Mouse (Mus musculus) hindbrain, embryonic 13.5 days (tissue): Measurements from ENCODE around the gene Prkcb. TPM values are rescaled to one million over a fixed set of nuclear protein-coding genes. Genes with fewer than 3 reads are reported as not detected.

Experiments used
- ATAC-seq: fragments of 200-750 bp; cut with Nextera tagmentation; 2 replicates; pipeline ENCODE4 v1.8.0; 2017; ENCODE audit warnings: moderate TSS enrichment; ENCODE audit not compliant: low FRiP score
- H3K27ac ChIP-seq: fragments of 300-500 bp; sonication (generic); 2 replicates; pipeline ENCODE4 v1.5.1; 2015; ENCODE audit warnings: inconsistent platforms, mild to moderate bottlenecking, moderate library complexity
- H3K27me3 ChIP-seq: fragments of 300-500 bp; sonication (generic); 2 replicates; pipeline ENCODE4 v1.6.1; 2015; ENCODE audit warnings: mild to moderate bottlenecking, inconsistent platforms
- H3K36me3 ChIP-seq: fragments of 300-500 bp; sonication (generic); 2 replicates; pipeline ENCODE4 v1.6.1; 2015; ENCODE audit warnings: mild to moderate bottlenecking, inconsistent platforms
- H3K4me1 ChIP-seq: fragments of 300-500 bp; sonication (generic); replicated peaks from 2 replicates; pipeline ENCODE4 v1.6.1; 2015; ENCODE audit warnings: inconsistent platforms
- H3K4me2 ChIP-seq: fragments of 300-500 bp; sonication (generic); 2 replicates; pipeline ENCODE4 v1.6.1; 2015; ENCODE audit warnings: inconsistent platforms, mild to moderate bottlenecking, moderate library complexity
- H3K4me3 ChIP-seq: fragments of 300-500 bp; sonication (generic); 2 replicates; pipeline ENCODE4 v1.5.1; 2015; ENCODE audit warnings: mild to moderate bottlenecking, inconsistent platforms
- H3K9ac ChIP-seq: fragments of 300-500 bp; sonication (generic); 2 replicates; pipeline ENCODE4 v1.6.1; 2015; ENCODE audit warnings: mild to moderate bottlenecking, inconsistent platforms
- H3K9me3 ChIP-seq: fragments of 300-500 bp; sonication (generic); 2 replicates; pipeline ENCODE4 v1.6.1; 2016; ENCODE audit warnings: inconsistent platforms
- WGBS: fragments of 180-500 bp; shearing (Covaris S2); methylation state at CpG from one replicate; pipeline ENCODE4 v1.1.7; 2015; 5-methylcytosine and 5-hydroxymethylcytosine counted together
- polyA plus RNA-seq: library from polyadenylated mRNA; unstranded; fragments of >200 nt; fragmentation: Nextera tagmentation; extraction: Ambion mirVana; gene quantifications from 2 replicates; pipeline ENCODE4 v1.2.1, GENCODE M21; 2015

Gene Prkcb
- polyA plus RNA-seq, 1 experiment from 2014 or later: 58.1 TPM

GRCm38 (mm10) chr7:122295363-122295762, 6.8 kb downstream of the Prkcb start:
- H3K4me1 ChIP-seq: peaks cover 7% of the 10 kb centered on the region
- peaks cover 15% of the 10 kb centered on the region for H3K27me3 ChIP-seq
- WGBS: 92% methylated on average over 4 of the region's 4 CpGs
- ATAC-seq: no peak
- no peaks in the 10 kb centered on the region for H3K9me3 ChIP-seq
- H3K36me3 ChIP-seq: no peaks in the 10 kb centered on the region; the same call in 1 of the 2 replicates
- no peak overlapping the region for H3K4me3 ChIP-seq
- no peak overlapping the region for H3K27ac ChIP-seq
- H3K9ac ChIP-seq: no peak overlapping the region
- no peak overlapping the region for H3K4me2 ChIP-seq

GRCm38 (mm10) chr7:122296331-122296730, 7.8 kb downstream of the Prkcb start:
- Histone ChIP-seq H3K36me3 (peaks cover 3% of the 10 kb centered on the region), H3K27ac (no peak overlapping the region), H3K4me3 (no peak overlapping the region), H3K4me2 (no peak overlapping the region), H3K27me3 (peaks cover 7% of the 10 kb centered on the region; the same call in 1 of the 2 replicates), H3K9me3 (no peaks in the 10 kb centered on the region), H3K9ac (no peak overlapping the region), H3K4me1 (no peaks in the 10 kb centered on the region; the same call in 1 of the 2 replicates)
- ATAC-seq: no peak
- WGBS: 88% methylated on average over 1 of the region's 1 CpGs

DNA sequence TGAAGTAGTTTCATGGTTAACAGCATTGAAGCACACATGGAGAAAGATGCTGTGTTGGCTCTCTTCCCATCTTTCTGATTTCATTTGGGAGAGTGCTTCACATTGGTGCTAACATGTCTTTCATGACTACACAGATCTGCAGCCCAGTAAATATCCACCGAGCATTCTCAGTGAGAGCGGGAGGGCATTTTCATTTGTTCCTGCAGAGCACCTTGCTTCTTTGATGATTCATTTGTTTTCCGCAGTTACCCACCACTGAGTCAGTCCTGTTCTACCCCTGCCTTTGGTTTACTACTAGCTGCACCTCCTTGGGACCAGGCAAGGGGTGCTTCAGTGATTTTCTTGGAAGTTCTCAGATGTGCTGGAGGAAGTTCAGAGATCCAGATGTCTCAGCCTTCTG, 8.3 kb downstream of the Prkcb start:
- peaks cover 3% of the 10 kb centered on the region for H3K36me3 ChIP-seq
- H3K27me3 ChIP-seq: peaks cover 2% of the 10 kb centered on the region; the same call in 1 of the 2 replicates
- H3K27ac ChIP-seq: no peak overlapping the region
- H3K9me3 ChIP-seq: no peaks in the 10 kb centered on the region
- H3K9ac ChIP-seq: no peak overlapping the region
- ATAC-seq: no peak
- H3K4me3 ChIP-seq: no peak overlapping the region
- H3K4me2 ChIP-seq: no peak overlapping the region
- WGBS: 92% methylated on average over 3 of the region's 3 CpGs
- H3K4me1 ChIP-seq: no peaks in the 10 kb centered on the region; the same call in 1 of the 2 replicates

DNA sequence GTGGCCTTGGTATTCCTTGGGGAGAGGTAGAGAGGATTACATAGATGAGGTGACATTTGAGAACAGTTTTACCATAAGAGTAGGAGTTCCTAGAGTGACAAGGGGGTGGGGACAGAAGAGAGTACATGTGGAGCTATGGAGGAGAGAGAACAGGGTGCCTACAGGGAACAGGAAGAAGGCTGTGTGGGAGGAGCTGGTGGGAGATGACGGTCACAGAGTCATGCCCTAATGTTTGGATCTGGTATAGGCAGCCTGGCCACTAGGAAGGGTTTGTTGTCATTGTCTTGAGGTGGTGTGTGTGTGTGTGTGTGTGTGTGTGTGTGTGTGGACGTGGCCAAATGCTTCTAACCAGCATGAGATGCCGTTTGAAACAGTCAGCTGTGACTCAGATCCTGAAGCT, 9.1 kb downstream of the Prkcb start:
- no peak for ATAC-seq
- 75% methylated on average over 3 of the region's 3 CpGs for WGBS
- Histone ChIP-seq H3K9ac (no peak overlapping the region), H3K4me3 (no peak overlapping the region), H3K36me3 (peaks cover 3% of the 10 kb centered on the region), H3K4me2 (no peak overlapping the region), H3K9me3 (no peaks in the 10 kb centered on the region), H3K27me3 (no peaks in the 10 kb centered on the region), H3K27ac (no peak overlapping the region), H3K4me1 (no peaks in the 10 kb centered on the region)

DNA sequence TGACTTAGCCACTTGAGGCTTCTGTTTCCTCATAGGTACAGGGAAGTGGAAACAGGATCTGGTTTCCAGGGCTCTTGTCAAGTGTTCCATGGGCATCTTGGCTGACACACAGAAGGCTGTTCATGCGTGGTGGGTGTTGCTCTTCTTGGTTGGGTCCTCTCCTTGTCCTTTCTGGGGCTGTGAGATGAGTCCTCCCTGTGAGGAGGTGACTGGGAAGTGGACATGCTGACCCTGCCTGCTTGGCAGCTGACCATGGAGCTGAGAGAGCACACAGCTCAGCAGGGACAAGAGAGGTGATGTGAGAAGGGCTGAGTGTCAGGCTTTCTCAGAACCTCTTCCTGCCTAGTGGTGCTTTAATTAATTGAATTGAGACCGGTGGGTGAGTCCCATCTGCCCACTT, 10.2 kb downstream of the Prkcb start:
- H3K9ac ChIP-seq: no peak overlapping the region
- H3K4me3 ChIP-seq: no peak overlapping the region
- no peaks in the 10 kb centered on the region for H3K27me3 ChIP-seq
- peaks cover 3% of the 10 kb centered on the region for H3K36me3 ChIP-seq
- H3K4me2 ChIP-seq: no peak overlapping the region
- no peak for ATAC-seq
- no peaks in the 10 kb centered on the region for H3K9me3 ChIP-seq
- H3K4me1 ChIP-seq: 0 out of 2 replicates have a peak, but pooled peaks cover under 1% of the 10 kb centered on the region
- WGBS: 84% methylated on average over 2 of the region's 2 CpGs
- no peak overlapping the region for H3K27ac ChIP-seq

- Histone ChIP-seq H3K4me2 (no peak overlapping the region), H3K4me3 (no peak overlapping the region), H3K36me3 (peaks cover 3% of the 10 kb centered on the region), H3K4me1 (0 out of 2 replicates have a peak, but pooled peaks cover 3% of the 10 kb centered on the region), H3K27me3 (no peaks in the 10 kb centered on the region), H3K9me3 (no peaks in the 10 kb centered on the region), H3K9ac (no peak overlapping the region), H3K27ac (no peak overlapping the region)
- ATAC-seq: no peak
- 72% methylated on average over 4 of the region's 4 CpGs for WGBS
Observed at GRCm38 (mm10) chr7:122300538-122300937, 12.0 kb downstream of the Prkcb start.

- Histone ChIP-seq H3K4me1 (0 out of 2 replicates have a peak, but pooled peaks cover 3% of the 10 kb centered on the region), H3K9me3 (no peaks in the 10 kb centered on the region), H3K27me3 (no peaks in the 10 kb centered on the region), H3K27ac (no peak overlapping the region), H3K4me2 (no peak overlapping the region), H3K36me3 (peaks cover 3% of the 10 kb centered on the region), H3K9ac (no peak overlapping the region), H3K4me3 (no peak overlapping the region)
- 92% methylated on average over 6 of the region's 6 CpGs for WGBS
- no peak for ATAC-seq
Observed at GRCm38 (mm10) chr7:122302538-122302937, 14.0 kb downstream of the Prkcb start.

DNA sequence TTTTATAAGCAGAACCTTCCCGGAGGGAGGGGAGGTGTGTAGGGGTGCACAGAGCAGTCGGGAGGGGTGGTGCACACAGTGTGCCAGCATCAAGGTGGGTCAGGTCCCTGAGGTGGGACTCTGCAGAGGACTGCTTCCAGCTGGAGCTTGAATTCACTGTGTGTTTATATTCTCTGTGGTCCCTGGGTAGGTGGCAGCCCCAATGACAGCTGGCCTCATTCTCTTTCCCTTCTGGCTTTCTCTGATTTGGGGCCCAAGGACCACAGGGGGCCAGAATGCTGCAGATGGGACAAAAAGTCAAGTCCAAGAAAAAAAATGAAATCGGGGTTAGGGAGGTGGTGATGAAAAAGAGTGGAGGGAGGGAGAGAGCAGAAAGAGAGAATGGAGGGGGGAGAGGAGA, 15.4 kb downstream of the Prkcb start:
- H3K9ac ChIP-seq: no peak overlapping the region
- WGBS: 65% methylated on average over 3 of the region's 3 CpGs
- no peak for ATAC-seq
- H3K4me3 ChIP-seq: no peak overlapping the region
- H3K27me3 ChIP-seq: no peaks in the 10 kb centered on the region
- H3K27ac ChIP-seq: no peak overlapping the region
- peaks cover 3% of the 10 kb centered on the region for H3K36me3 ChIP-seq
- H3K4me1 ChIP-seq: 0 out of 2 replicates have a peak, but pooled peaks cover 3% of the 10 kb centered on the region
- no peak overlapping the region for H3K4me2 ChIP-seq
- no peaks in the 10 kb centered on the region for H3K9me3 ChIP-seq

- no peak for ATAC-seq
- H3K9me3 ChIP-seq: no peaks in the 10 kb centered on the region
- 0 out of 2 replicates have a peak, but pooled peaks cover 3% of the 10 kb centered on the region for H3K4me1 ChIP-seq
- no peak overlapping the region for H3K9ac ChIP-seq
- H3K27me3 ChIP-seq: no peaks in the 10 kb centered on the region
- 83% methylated on average over 2 of the region's 2 CpGs for WGBS
- no peak overlapping the region for H3K4me2 ChIP-seq
- peaks cover 3% of the 10 kb centered on the region for H3K36me3 ChIP-seq
- H3K4me3 ChIP-seq: no peak overlapping the region
- H3K27ac ChIP-seq: no peak overlapping the region
Observed at GRCm38 (mm10) chr7:122304521-122304920, 16.0 kb downstream of the Prkcb start.

DNA sequence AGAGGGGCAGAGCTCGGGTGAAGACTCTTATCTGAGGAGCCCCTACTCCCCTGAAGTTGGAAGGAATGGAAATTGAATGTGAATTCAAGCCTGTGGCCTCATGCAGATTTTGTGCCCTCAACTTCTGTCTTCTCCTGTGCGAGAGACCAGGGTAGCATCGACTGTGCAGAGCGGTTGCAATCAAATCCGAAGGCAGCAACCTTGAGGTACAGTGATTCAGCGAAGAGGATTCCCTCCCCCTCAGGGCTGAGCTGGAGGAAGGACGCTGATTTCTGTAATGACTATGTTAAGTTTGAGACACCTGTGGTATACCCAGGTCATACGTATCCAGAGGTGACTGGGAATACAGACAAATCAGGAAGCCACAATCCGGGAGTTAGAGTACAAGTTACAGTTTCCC, 18.7 kb downstream of the Prkcb start:
- Histone ChIP-seq H3K9me3 (no peaks in the 10 kb centered on the region), H3K27ac (no peak overlapping the region), H3K4me3 (no peak overlapping the region), H3K4me1 (peaks cover 11% of the 10 kb centered on the region; the same call in 1 of the 2 replicates), H3K9ac (no peak overlapping the region), H3K36me3 (no peaks in the 10 kb centered on the region), H3K27me3 (no peaks in the 10 kb centered on the region), H3K4me2 (no peak overlapping the region)
- WGBS: 91% methylated on average over 9 of the region's 9 CpGs
- no peak for ATAC-seq

DNA sequence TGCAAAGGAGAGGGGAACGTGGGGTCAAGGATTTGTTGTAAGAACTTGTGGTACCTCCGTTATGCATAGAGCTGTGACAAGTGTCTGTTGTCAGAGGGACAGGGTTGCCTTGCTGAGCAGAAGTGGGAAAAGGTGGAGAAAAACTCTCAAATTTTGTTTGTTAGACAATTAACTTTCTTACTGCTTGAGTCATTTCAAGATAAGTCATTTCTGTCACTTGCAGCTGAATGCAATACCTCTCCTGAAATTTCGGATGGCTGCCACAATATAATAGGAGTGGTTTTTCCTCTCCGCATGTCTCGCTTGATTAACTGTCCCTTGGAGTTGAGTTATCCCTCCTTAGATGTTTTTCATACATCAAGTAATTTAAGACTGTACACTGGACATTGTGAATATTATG, 20.1 kb downstream of the Prkcb start:
- H3K9me3 ChIP-seq: no peaks in the 10 kb centered on the region
- H3K4me1 ChIP-seq: peaks cover 25% of the 10 kb centered on the region
- no peaks in the 10 kb centered on the region for H3K27me3 ChIP-seq
- H3K36me3 ChIP-seq: no peaks in the 10 kb centered on the region
- no peak for ATAC-seq
- no peak overlapping the region for H3K27ac ChIP-seq
- no peak overlapping the region for H3K4me3 ChIP-seq
- no peak overlapping the region for H3K9ac ChIP-seq
- whole genome bisulfite sequencing: 82% methylated on average over 5 of the region's 5 CpGs
- no peak overlapping the region for H3K4me2 ChIP-seq

DNA sequence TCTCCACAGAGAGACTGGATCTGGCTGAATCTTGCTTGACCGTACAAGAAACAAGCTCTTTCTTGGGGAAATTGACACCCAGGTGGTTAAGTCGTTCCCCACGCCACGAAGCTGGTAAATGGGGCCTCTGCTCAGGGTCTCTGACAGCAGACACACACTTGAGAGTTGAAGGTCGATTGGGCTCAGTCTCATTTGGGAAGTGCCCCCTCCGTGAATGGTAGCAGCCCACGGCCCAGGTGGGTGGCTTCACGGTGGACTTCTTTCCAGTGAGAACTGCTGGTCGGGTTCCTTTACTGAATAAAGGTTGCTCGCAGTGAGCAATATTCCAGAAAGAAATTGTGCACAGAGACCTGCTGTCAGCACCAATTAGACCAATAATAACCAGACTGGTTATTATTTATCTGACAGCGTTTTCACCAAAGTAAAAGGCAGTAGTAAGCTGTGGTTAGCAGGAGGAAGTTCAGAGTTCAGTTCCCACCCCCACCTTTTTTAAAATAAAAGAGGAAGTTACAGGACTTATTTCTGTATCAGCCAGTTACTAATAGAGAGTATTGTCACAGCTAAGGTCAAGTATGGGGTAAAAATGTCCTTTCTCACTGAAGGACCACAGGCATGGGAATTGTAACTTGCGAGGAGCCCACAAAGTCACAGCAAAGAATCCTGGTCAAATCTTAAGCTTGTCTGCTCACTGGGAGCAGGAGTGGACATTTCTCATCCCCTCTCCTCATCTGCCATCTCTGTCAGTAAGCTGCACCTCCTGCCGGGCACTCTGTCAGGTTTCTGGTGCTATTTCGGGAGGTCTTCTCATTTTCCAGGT, 21.6 kb downstream of the Prkcb start:
- WGBS: 76% methylated on average over 14 of the region's 14 CpGs
- no peak overlapping the region for H3K9ac ChIP-seq
- H3K36me3 ChIP-seq: no peaks in the 10 kb centered on the region
- peaks cover 21% of the 10 kb centered on the region for H3K4me1 ChIP-seq
- no peak overlapping the region for H3K4me3 ChIP-seq
- ATAC-seq: no peak
- no peaks in the 10 kb centered on the region for H3K9me3 ChIP-seq
- no peaks in the 10 kb centered on the region for H3K27me3 ChIP-seq
- H3K27ac ChIP-seq: no peak overlapping the region
- no peak overlapping the region for H3K4me2 ChIP-seq

DNA sequence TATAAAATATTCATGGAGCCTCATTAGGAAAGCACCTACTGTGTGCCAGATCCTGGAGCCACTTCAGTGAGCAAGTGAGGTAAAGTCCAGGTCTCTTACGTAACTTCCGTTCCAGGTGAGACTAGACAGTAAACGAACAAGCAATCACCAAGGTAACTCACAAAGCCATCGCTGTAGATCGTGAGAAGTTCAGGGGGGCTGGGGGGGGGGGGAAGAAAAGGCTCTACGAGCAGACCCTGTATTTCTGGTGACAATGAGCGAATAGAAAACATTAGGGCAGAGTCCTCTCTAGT, 22.1 kb downstream of the Prkcb start:
- WGBS: 89% methylated on average over 7 of the region's 7 CpGs
- no peak for ATAC-seq
- Histone ChIP-seq H3K27me3 (no peaks in the 10 kb centered on the region), H3K9me3 (no peaks in the 10 kb centered on the region), H3K4me3 (no peak overlapping the region), H3K4me1 (peaks cover 21% of the 10 kb centered on the region), H3K9ac (no peak overlapping the region), H3K4me2 (no peak overlapping the region), H3K36me3 (no peaks in the 10 kb centered on the region), H3K27ac (no peak overlapping the region)
